Mouse (Mus musculus) embryonic facial prominence, embryonic 10.5 days (tissue): ENCODE results near the gene Pde4d. TPM values are rescaled to one million over a fixed set of nuclear protein-coding genes. Genes with fewer than 3 reads are reported as not detected.
A peak's percentile ranks its signal among the peaks of the same experiment; 100 is the strongest.

Experiments used
- DNase-seq: peaks from one replicate; pipeline ENCODE4 v3.0.0-alpha.2; 2017; ENCODE audit warnings: low spot score
- H3K27ac ChIP-seq: fragments of 300-500 bp; sonication (generic); replicated peaks from 2 replicates; pipeline ENCODE4 v1.5.1; 2016; ENCODE audit warnings: mild to moderate bottlenecking
- H3K27me3 ChIP-seq: fragments of 300-500 bp; sonication (generic); replicated peaks from 2 replicates; pipeline ENCODE4 v1.6.1; 2016; ENCODE audit warnings: low read depth, mild to moderate bottlenecking; ENCODE audit not compliant: poor library complexity, severe bottlenecking
- H3K36me3 ChIP-seq: fragments of 300-500 bp; sonication (generic); replicated peaks from 2 replicates; pipeline ENCODE4 v1.6.1; 2016; ENCODE audit warnings: mild to moderate bottlenecking, moderate library complexity
- H3K4me1 ChIP-seq: fragments of 300-500 bp; sonication (generic); 2 replicates; pipeline ENCODE4 v1.6.1; 2016
- H3K4me3 ChIP-seq: fragments of 300-500 bp; sonication (generic); 2 replicates; pipeline ENCODE4 v1.5.1; 2016; ENCODE audit warnings: mild to moderate bottlenecking, moderate library complexity
- H3K9me3 ChIP-seq: fragments of 300-500 bp; sonication (generic); 2 replicates; pipeline ENCODE4 v1.6.1; 2016; ENCODE audit warnings: mild to moderate bottlenecking
- WGBS: fragments of 180-500 bp; shearing (Covaris S2); methylation state at CpG from one replicate; pipeline ENCODE4 v1.1.7; 2016; 5-methylcytosine and 5-hydroxymethylcytosine counted together
- polyA plus RNA-seq: library from polyadenylated mRNA; unstranded; fragments of >200 nt; fragmentation: Nextera tagmentation; extraction: Ambion mirVana; gene quantifications from 2 replicates; pipeline ENCODE4 v1.2.1, GENCODE M21; 2016

The Pde4d gene
- polyA plus RNA-seq, 1 experiment from 2014 or later, result 19.7 TPM

- Histone ChIP-seq H3K4me1 (peaks cover 10% of the 10 kb centered on the region), H3K36me3 (no peaks in the 10 kb centered on the region), H3K9me3 (no peaks in the 10 kb centered on the region), H3K4me3 (no peak overlapping the region), H3K27me3 (no peaks in the 10 kb centered on the region), H3K27ac (no peak overlapping the region)
- 25% methylated on average over 1 of the region's 1 CpGs for WGBS
- DNase-seq, result peak; percentile 23
Measured at GRCm38 (mm10) chr13:108538760-108539369, 89.1 kb downstream of the Pde4d start.

- Histone ChIP-seq H3K36me3 (no peaks in the 10 kb centered on the region), H3K4me1 (peaks cover 10% of the 10 kb centered on the region), H3K27ac (no peak overlapping the region), H3K4me3 (no peak overlapping the region), H3K9me3 (no peaks in the 10 kb centered on the region), H3K27me3 (no peaks in the 10 kb centered on the region)
- WGBS, result 95% methylated on average over 3 of the region's 3 CpGs
- no peak for DNase-seq
Measured at GRCm38 (mm10) chr13:108541488-108541887, 91.7 kb downstream of the Pde4d start.

DNA sequence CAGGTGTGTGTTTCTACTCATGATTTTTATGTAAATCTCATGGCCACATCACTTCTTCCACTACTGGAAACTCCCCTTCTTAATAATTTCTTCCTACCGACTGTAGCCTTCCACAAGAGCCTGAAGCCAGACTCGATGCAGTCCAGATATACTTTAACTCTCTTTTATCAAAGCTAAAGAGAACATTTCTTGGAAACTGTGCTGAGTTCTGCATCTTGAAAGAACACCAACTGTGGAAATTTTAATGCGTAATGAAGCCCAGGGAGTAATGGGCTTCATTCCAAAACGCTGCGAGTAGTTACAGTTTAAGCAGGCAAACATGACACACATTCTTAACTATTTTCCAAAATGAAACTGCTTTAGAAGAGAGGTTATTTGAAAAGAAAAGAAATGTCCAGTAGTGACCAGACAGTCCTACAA is 92.6 kb downstream of the Pde4d start:
- Histone ChIP-seq H3K4me1 (peaks cover 10% of the 10 kb centered on the region), H3K27ac (no peak overlapping the region), H3K9me3 (no peaks in the 10 kb centered on the region), H3K27me3 (no peaks in the 10 kb centered on the region), H3K4me3 (no peak overlapping the region), H3K36me3 (no peaks in the 10 kb centered on the region)
- 95% methylated on average over 5 of the region's 5 CpGs for WGBS
- no peak for DNase-seq

DNA sequence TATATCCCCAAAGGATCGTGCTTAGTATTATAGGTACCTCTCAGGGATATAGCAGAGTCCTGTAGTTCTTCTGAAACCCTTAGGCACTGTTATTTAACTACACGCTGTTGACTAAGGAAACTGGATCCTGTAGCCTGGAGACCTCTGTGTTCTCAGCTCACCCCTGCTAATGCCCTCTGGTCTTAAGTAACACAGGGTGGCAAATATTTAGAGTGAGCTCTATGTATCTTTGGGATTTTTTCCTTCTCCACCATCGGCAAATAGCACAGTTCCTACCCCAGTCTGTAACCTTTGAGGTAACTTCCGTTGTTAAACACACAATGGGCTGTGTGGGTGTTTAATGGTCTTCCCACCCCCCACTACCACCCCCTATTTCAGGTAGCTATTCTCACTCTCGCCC is 102.5 kb downstream of the Pde4d start:
- no peak for DNase-seq
- Histone ChIP-seq H3K27me3 (no peaks in the 10 kb centered on the region), H3K4me1 (no peaks in the 10 kb centered on the region), H3K9me3 (no peaks in the 10 kb centered on the region), H3K36me3 (no peaks in the 10 kb centered on the region), H3K4me3 (no peak overlapping the region), H3K27ac (no peak overlapping the region)
- WGBS, result 51% methylated on average over 5 of the region's 5 CpGs

- no peak overlapping the region for H3K27ac ChIP-seq
- WGBS, result 64% methylated on average over 5 of the region's 5 CpGs
- no peaks in the 10 kb centered on the region for H3K36me3 ChIP-seq
- no peaks in the 10 kb centered on the region for H3K9me3 ChIP-seq
- no peaks in the 10 kb centered on the region for H3K4me1 ChIP-seq
- no peak for DNase-seq
- H3K4me3 ChIP-seq, result no peak overlapping the region
- no peaks in the 10 kb centered on the region for H3K27me3 ChIP-seq
Measured at GRCm38 (mm10) chr13:108552995-108553394, 103.2 kb downstream of the Pde4d start.

GRCm38 (mm10) chr13:108554901-108555300 is 105.2 kb downstream of the Pde4d start:
- Histone ChIP-seq H3K9me3 (no peaks in the 10 kb centered on the region), H3K4me1 (no peaks in the 10 kb centered on the region), H3K4me3 (no peak overlapping the region), H3K36me3 (no peaks in the 10 kb centered on the region), H3K27ac (no peak overlapping the region), H3K27me3 (no peaks in the 10 kb centered on the region)
- DNase-seq, result no peak

DNA sequence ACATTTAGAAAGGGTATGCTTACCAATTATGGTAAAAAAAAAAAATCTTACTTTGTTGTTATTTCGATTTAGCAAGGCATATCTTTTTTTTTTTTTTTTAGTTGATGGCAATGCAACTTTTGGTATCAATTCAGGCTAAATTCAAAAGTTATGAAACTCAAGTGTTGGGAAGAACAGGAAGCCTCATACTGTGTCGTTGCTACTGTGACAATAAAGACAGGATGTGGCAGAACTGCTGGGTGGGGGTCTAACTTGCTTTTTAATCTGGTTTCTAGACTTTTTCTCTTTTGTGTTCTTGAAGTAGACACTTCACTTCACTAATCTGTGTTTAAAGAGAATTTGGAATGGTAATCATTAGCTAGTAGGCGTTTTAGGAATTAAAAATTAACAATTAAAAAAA is 147.2 kb downstream of the Pde4d start:
- H3K27ac ChIP-seq, result no peak overlapping the region
- H3K36me3 ChIP-seq, result no peaks in the 10 kb centered on the region
- no peaks in the 10 kb centered on the region for H3K9me3 ChIP-seq
- DNase-seq, result no peak
- H3K4me3 ChIP-seq, result no peak overlapping the region
- 77% methylated on average over 3 of the region's 3 CpGs for WGBS
- no peaks in the 10 kb centered on the region for H3K27me3 ChIP-seq
- no peaks in the 10 kb centered on the region for H3K4me1 ChIP-seq

- Histone ChIP-seq H3K36me3 (no peaks in the 10 kb centered on the region), H3K4me1 (no peaks in the 10 kb centered on the region)
- 64% methylated on average over 3 of the region's 3 CpGs for WGBS
Measured at GRCm38 (mm10) chr13:108598673-108599072, 148.9 kb downstream of the Pde4d start.

GRCm38 (mm10) chr13:108599186-108599900 is 149.6 kb downstream of the Pde4d start:
- DNase-seq, result no peak
- Histone ChIP-seq H3K4me1 (no peaks in the 10 kb centered on the region), H3K27me3 (no peaks in the 10 kb centered on the region), H3K27ac (no peak overlapping the region), H3K4me3 (no peak overlapping the region), H3K9me3 (no peaks in the 10 kb centered on the region), H3K36me3 (no peaks in the 10 kb centered on the region)
- 83% methylated on average over 6 of the region's 6 CpGs for WGBS

More at GRCm38 (mm10) chr13:108598673-108599072, 148.9 kb downstream of the Pde4d start:
- no peak overlapping the region for H3K27ac ChIP-seq
- H3K4me3 ChIP-seq, result no peak overlapping the region
- DNase-seq, result no peak
- no peaks in the 10 kb centered on the region for H3K9me3 ChIP-seq
- no peaks in the 10 kb centered on the region for H3K27me3 ChIP-seq

DNA sequence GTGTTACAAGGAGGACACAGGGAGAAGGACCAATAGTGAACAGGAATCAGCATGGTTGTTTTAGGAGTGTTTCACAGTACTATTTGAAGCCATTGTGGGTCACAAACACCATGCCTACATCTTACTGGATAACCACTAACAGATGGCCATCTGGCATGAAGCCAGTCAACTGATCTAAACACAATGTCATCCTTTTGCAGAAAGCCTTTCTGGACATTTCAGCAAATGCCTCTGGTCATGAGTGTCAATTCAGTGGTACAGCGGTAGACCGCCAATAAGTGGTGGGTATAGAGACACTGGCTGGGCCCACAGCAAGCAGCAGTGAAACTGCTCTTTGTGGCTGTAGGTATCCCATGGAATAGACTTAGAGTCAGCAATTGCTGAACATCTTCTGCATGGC is 151.3 kb downstream of the Pde4d start:
- H3K27me3 ChIP-seq, result no peaks in the 10 kb centered on the region
- H3K36me3 ChIP-seq, result no peaks in the 10 kb centered on the region
- 96% methylated on average over 2 of the region's 2 CpGs for WGBS
- H3K4me3 ChIP-seq, result no peak overlapping the region
- no peak for DNase-seq
- no peak overlapping the region for H3K27ac ChIP-seq
- H3K9me3 ChIP-seq, result no peaks in the 10 kb centered on the region
- no peaks in the 10 kb centered on the region for H3K4me1 ChIP-seq

- Histone ChIP-seq H3K27ac (no peak overlapping the region), H3K4me3 (no peak overlapping the region), H3K4me1 (no peaks in the 10 kb centered on the region), H3K27me3 (no peaks in the 10 kb centered on the region), H3K36me3 (no peaks in the 10 kb centered on the region), H3K9me3 (no peaks in the 10 kb centered on the region)
- DNase-seq, result no peak
- WGBS, result 38% methylated on average over 1 of the region's 1 CpGs
Measured at GRCm38 (mm10) chr13:108603502-108603901, 153.8 kb downstream of the Pde4d start.

DNA sequence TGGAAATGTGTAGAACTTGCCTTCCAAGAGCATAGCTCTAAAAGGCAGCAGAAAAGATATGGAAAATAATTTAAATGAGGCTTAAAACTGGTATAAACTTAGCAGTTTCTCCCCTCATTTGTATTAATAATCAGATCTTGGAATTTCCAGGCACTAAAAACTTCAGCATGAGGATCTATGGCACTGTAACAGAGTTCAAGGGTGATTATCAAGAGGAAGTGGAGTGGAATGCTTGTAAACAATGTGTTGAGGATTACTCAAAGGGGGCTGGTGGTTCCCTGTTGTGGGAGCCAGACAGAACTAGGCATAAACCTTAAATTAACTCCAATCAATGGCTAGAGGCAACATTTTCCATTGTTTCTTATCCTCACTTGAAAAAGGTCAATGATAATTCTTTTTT is 154.5 kb downstream of the Pde4d start:
- Histone ChIP-seq H3K9me3 (no peaks in the 10 kb centered on the region), H3K27me3 (no peaks in the 10 kb centered on the region), H3K4me1 (no peaks in the 10 kb centered on the region), H3K36me3 (no peaks in the 10 kb centered on the region), H3K27ac (no peak overlapping the region), H3K4me3 (no peak overlapping the region)
- no peak for DNase-seq

- H3K36me3 ChIP-seq, result no peaks in the 10 kb centered on the region
- no peak for DNase-seq
- H3K27me3 ChIP-seq, result no peaks in the 10 kb centered on the region
- H3K4me3 ChIP-seq, result no peak overlapping the region
- no peaks in the 10 kb centered on the region for H3K4me1 ChIP-seq
- no peaks in the 10 kb centered on the region for H3K9me3 ChIP-seq
- H3K27ac ChIP-seq, result no peak overlapping the region
- WGBS, result 91% methylated on average over 1 of the region's 1 CpGs
Measured at GRCm38 (mm10) chr13:108618207-108618606, 168.5 kb downstream of the Pde4d start.
